Mouse (Mus musculus) megakaryocyte progenitor cell, adult 5-6 weeks (primary cell): ENCODE measurements around the gene Mta2. TPM values are rescaled to one million over a fixed set of nuclear protein-coding genes. Genes with fewer than 3 reads are reported as not detected.
"Not testable (repeated sequence)": the region's sequence is repeated elsewhere in the genome, so short reads cannot be mapped to it uniquely, and the experiment has no call there.

ENCODE experiments used
- ATAC-seq: replicated peaks from 2 replicates; pipeline ENCODE4 v1.8.0; 2016; ENCODE audit warnings: mild to moderate bottlenecking, moderate TSS enrichment, inconsistent platforms; ENCODE audit not compliant: poor library complexity
- total RNA-seq, 2 experiments: library from RNA; stranded (forward) in 1 of 2; stranded (reverse) in 1 of 2; fragments of 157-497, 149-512 nt in 1 of 2; fragments of 200-1000 nt in 1 of 2; gene quantifications; 2 replicates each; pipeline versions ENCODE4 v1.2.3 to v1.2.4; 2015 to 2017

Mta2 gene
- total RNA-seq (2015) (57.9 and 63.7 TPM in 2 replicates), total RNA-seq (2017) (124 and 138 TPM in 2 replicates)

DNA sequence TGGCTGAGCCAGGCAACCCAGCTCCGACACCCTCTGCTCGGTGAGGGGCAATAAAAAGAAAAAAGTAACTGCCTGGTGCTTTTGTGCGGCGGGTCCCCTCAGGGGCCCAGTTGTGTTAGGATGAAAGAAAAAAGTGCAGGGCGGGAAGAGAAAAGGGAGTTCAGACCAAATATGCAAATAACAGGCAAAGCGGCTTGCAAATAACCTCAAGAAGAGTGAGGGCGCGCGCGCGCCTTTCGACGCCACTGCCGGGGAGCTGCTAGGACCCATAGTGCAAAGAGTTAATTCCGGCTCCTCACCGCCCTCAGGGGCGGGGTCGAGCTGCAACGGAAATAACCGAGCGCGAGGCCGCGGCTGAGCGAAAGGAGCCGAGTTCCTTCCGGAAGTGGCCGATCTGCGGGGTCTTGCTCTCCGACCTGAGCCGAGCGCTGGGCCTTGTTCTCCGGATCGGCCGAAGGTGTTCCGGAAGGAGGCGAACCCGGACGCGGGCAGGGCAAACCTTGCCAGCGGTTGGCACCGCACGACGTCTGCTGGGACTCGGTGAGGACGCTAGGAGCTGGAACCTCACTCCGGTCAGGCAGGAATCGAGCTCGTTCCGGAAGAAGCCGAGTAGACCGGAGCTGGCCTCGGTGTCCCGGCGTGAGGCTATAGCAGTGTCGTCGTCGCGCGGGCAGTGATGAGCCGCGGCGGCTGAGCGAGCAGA is at the start of gene Mta2:
Mta2 (plus strand) TSS at position 361 of the 703 bp plus-strand sequence.
- peak; percentile 79 for ATAC-seq

DNA sequence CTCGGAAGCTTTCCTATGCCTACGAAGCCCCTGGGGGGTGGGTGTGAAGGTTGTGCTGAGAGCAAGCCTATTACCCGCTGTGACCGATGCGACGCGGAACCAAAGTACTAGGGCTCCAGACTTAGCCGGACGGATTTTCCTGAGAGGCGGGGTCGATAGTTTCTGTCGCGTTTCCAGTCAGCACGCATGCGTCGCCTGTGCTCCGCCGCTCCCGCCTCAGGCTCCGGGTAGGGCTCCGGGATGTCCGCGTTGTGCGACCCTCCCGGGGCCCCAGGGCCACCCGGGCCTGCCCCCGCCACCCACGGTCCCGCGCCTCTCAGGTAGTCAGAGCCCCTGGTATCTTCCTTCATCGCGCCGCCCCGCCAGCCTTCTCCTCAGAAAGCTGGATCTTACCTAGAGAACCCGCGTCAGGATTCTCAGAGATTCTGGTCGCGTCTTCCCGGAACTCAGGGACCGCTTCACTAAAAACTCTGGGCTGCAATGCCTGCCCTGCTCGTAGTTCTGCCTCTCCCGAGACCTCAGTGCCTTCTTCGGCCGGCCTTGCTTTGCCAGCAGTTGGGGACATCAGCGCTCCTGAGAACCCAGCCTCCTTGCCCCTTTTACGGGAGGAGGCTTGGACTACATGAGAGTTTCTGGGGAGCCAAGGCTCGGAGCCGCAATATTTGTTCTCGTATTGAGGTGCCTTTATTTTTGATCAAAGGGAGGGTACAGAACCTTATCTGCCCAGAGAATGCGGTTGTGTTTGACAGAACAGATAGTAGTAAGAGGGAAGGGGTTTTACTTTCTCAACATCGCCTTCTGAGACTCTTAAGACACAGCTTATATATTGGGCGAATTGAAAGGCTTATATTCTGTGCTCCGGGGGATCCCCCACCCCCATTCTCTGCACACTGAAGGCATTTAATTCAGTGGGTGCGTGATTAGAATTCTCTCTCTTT is 48.6 kb upstream of the Mta2 start, which contains the start of gene Ints5:
Ints5 (plus strand) TSS at position 177 of the 938 bp plus-strand sequence.
- peak; percentile 66 for ATAC-seq

DNA sequence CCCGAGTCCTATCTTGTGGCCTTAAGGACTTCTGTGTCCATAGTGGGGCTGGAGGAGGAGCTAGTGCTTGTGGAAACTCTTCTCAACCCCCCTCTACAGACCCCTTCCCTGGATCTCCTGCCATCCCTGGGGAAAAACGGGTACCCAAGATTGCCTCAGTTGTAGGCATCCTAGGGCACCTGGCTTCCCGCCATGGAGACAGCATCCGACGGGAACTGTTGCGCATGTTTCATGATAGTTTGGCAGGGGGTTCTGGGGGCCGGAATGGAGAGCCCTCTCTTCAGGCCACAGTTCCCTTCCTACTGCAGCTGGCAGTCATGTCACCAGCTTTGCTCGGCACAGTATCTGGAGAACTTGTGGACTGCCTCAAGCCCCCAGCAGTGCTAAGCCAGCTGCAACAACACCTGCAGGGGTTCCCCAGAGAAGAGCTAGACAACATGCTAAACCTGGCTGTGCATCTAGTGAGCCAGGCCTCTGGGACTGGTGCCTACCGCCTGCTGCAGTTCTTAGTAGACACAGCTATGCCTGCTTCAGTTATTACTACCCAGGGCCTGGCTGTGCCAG is 46.2 kb upstream of the Mta2 start:
- ATAC-seq: no peak

DNA sequence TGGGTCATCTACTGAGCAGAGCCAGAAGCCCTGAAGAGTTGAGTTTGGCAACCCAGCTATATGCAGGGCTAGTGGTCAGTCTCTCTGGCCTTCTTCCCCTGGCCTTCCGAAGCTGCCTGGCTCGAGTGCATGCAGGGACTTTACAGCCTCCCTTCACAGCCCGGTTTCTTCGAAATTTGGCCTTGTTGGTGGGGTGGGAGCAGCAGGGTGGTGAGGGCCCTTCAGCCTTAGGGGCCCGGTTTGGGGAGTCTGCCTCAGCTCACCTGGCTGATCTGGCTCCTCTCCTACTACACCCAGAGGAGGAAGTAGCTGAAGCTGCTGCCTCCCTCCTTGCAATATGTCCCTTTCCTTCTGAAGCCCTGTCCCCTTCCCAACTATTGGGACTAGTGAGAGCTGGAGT is 45.4 kb upstream of the Mta2 start:
- ATAC-seq: not testable (repeated sequence)

DNA sequence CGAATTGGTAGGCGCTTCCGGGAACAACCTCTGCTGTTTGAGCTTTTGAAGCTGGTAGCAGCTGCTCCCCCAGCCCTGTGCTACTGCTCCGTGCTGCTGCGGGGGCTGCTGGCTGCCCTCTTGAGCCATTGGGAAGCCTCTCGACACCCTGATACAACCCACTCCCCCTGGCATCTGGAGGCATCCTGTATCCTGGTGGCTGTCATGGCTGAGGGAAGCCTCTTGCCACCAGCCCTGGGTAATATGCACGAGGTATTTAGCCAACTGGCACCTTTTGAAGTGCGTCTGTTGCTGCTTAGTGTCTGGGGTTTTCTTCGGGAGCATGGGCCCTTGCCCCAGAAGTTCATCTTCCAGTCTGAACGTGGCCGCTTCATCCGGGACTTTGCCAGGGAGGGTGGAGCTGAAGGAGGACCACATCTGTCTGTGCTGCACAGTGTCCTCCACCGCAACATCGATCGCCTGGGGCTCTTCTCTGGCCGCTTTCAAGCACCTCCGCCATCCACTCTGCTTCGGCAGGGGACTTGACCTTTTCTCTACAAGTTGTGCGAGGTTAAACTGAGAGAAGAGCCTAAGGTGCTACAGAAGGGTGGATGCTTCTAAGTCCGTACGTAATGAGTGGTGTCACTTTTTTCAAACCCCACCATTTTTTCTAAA is 44.3 kb upstream of the Mta2 start:
- ATAC-seq: not testable (repeated sequence)

DNA sequence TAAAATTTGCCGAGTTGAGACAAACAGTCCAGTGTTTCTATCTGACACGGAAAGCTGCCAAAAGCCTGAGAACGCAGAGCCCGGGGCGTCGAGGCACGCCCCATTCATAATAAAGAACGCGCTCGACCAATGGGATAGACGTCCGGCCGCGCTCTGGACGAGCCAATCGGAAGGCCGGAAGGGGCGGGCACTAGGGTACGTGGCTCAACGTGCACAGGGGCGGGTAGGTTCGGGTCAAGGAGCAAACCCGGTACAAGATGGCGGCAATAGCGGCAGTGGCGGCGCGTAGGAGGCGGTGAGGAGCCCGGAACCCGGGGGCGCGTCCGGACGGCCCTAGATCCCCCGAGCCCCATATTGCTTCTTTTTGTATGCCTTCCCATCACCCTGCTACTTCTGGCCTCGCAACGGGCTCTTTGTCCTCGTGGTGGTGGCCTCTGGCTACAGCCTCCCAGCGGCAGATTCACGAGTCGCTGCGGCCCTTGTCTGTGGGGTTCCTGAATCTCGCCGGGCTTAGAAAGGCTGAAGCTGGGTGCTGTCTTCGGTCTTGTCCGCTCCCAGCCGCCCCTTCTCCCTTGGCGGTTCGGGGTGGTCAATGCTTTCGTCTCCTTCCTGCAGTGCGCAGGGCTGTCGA is 43.7 kb upstream of the Mta2 start, which contains the start of gene Ganab:
Ganab (plus strand) TSS at position 207 of the 631 bp plus-strand sequence.
- ATAC-seq: peak; percentile 96

DNA sequence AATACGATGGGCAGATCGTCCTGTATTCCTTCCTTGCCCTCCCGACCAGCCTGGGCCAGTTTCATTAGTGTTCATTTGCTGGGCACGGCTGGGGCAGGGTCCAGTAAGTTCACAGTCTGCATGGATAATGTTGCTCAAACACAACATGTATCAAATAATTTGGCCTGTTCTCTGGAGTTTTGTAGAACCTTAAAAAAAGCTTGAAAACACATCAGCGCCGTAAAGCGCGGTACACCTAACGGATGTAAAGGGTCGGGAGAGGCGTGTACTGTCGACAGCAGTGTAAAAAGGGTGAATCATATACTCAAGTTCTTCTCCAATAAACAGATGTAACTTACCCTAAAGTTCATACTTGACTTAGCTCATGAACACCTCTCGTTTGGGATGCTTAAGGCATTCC is 43.1 kb upstream of the Mta2 start:
- peak; percentile 22; the same call in 1 of the 2 replicates for ATAC-seq

DNA sequence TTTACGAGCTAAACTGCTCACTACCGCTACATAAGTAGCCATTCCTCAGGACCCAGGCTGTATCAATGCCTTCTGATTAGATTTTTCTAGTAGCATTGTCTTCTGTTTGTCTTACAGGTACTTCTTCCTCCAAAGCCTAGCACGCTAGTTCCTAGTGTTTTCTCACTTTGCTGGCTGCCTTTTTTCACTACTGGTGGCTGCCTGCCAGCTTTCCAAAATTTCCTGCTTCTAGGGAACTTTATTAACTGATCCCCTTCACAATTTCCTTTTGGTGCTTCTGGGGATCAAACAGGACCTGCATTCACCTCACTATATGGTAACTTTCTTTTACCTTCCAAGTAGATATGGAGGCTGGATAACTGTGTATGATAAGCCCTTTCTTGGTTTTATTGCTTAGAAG is 42.6 kb upstream of the Mta2 start:
- no peak for ATAC-seq

DNA sequence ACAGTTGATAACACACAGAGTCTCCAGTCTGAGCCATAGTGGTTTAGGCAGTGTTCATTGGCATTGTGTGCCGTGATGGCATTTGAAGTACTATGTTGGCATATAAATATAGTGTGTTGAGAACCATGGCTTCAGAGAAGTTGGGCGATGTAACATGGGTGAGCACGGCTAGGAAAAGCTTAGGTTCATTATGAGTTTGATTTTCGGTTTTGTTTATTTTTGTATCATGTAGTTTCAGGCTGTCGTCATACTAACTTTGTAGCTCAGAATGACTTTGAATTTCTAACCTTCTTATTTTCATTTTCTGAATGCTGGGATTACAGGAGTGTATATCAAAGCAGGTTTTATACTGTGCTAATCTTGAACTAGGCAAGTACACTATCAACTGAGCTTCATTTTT is 38.3 kb upstream of the Mta2 start:
- no peak for ATAC-seq

DNA sequence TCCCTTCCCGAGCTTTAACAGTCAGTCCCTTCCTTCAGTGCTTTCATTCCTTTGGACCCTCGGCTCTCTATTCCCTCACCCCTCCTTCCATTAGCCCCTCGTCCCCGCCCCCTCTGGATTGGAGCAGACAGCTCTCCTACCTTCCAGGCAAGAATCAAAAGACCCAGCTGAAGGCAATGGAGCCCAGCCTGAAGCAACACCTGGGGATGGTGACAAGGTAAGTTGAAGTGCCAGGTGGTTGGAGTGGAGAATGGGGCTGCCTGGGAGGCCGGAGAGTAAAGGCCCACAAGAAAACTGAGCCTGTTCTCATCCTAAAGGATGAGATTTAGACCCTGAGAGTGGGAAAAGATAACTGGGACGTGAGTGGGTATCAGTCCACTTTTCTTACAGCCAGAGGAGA is 33.1 kb upstream of the Mta2 start:
- no peak for ATAC-seq

DNA sequence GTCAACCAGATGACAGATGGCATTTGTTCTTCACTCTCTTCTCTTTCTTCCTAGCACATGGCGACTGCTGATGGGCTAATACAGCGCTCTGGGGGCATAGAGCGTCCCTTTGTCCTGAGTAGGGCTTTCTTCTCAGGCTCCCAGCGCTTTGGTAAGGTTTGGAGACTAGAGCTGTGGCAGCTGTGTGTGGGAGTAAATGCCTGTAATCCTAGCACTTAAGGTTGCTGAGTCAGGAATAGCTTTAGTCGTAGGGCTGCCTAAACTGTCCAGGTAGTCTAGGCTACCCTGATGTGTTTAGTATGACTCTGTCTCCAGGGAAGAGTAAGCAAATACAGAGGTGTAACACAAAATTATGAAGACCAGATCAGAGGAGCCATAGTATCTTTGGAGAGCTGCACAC is 29.9 kb upstream of the Mta2 start:
- ATAC-seq: no peak

DNA sequence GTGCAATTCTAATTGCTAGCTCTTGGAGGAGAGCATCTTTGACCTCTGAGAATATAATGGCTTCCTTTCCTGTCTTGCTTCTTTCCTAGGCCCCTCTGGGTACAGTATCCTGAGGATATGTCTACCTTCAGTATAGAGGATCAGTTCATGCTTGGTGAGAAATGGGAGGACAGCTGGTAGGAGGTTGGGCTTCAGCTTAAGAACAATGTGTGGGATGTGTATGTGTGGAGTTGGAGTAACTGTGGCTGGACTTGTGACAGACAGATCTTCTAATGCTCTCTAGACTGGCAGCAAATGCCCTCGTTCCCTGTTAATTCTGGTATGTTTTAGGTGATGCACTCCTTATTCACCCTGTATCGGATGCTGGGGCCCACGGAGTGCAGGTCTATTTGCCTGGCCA is 27.5 kb upstream of the Mta2 start:
- no peak for ATAC-seq

DNA sequence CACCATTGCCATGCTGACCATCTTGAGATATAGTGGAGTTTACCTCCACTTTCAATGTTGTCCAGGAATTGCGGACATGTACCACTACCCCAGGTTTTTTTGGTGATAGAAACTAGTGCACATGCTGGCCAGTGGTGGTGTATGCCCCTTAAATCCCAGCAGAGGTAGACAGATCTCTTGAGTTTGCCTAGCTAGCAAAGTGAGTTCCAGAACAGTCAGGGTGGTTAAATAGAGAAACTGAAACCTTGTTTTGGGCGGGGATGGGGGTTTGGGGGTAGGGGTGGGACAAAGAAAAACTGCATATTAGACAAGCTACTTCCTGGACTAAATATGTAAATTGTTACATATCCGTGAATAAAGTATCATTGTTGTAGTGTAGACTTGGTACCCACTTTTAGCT is 22.7 kb upstream of the Mta2 start:
- ATAC-seq: no peak

DNA sequence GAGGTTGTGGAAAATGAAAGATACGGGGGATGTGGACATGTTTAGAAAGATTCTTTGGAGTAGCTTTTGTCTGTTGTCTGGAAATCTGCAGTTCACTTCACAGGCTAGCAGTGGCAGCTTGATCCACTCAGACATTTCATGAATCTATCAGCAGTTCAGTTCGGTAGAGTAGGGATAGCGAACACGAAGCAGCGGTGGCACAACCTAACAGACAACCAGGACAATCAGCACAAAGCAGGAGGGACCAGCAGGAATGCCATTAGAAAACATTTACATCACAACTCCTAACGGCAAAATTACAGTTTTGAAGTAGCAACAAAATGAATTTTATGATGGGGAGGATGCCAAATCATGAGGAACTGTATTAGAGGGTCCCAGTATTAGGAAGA is 22.0 kb upstream of the Mta2 start:
- ATAC-seq: no peak

DNA sequence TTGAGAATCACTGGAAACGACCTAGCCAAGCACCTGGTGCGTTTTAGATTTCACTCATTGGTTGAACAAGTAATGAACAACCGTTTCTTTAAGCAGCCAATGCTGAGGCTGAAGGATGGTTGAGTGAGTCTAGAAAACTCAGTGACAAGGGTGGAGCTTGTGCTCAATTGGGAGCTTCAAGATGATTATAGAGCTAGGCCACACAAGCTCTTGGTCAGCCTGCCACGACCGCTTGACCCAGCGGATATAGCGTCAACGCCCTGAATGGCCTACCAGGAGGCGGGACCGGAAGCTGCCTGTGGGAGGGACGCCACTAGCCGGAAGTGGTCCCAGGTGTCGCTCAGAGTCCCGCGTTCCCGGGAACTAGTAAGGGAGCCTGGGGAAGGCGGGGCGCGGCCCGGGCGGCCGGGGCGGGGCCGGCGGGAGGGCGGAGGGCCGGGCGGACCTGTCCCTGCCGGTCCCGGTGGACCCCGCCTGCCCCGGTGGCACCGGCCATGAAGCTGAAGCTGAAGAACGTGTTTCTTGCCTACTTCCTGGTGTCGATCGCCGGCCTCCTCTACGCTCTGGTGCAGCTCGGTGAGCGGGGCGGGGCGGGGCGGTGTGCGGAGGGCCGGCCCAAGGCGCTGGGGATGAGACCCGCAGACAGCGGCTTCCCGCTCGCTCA is 21.5 kb upstream of the Mta2 start, which contains the start of gene B3gat3:
B3gat3 (plus strand) TSS at position 302 of the 664 bp plus-strand sequence.
- ATAC-seq: peak; percentile 91

DNA sequence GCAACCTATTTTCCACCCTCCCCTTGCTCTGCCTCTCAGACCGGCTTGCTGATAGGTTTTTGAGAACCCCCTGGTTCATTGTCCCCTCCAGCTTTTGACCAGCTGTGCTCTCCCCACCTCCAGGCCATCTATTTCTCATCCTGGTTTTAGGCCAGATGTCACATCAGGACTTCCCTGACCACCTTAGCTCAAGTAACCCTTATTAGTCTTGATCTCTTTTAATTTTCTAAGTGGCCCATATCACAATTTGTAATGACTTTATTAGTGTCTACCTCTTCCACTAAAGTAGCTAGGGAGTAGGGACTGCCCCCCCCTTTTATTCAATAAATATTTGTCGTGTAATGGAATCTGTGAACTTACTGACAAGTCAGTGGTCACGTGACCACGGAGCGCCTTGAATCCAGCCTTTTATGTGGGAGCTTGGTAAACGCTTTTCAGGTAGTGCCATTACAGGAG is 20.8 kb upstream of the Mta2 start:
- ATAC-seq: peak; percentile 10; the same call in 1 of the 2 replicates

DNA sequence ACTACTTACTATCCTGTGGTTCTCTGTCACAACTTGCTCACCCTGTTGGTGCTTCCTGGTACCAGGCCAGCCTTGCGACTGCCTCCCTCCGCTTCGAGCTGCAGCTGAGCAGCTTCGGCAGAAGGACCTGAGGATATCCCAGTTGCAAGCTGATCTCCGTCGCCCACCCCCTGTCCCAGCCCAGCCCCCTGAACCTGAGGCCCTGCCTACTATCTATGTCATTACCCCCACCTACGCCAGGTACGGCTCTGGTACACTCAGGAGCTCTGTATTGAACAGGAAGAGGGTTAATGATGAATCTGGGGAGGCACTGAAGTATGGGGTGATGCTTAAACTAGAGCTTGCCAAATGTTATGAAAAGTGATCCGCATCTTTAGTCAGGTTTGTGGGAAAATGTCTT is 19.9 kb upstream of the Mta2 start:
- no peak for ATAC-seq

DNA sequence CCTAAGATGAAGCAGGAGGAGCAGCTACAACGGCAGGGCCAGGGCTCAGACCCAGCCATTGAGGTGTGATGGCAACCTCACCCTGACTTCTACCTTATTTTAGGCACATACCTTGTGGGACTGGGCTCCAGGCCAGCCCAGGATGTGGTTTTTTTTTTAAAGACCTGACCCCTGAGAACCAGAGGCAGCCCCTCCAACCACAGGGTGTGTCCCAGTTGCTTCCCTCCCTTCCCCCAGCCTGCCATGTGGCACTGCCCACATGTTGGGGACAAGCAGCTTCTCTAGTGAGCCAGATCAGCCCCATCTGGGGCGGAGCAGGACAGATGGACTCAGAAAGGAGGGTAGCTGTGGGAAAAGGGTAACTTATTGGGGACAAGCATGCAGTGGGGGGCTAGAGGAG is 14.9 kb upstream of the Mta2 start:
- no peak for ATAC-seq

DNA sequence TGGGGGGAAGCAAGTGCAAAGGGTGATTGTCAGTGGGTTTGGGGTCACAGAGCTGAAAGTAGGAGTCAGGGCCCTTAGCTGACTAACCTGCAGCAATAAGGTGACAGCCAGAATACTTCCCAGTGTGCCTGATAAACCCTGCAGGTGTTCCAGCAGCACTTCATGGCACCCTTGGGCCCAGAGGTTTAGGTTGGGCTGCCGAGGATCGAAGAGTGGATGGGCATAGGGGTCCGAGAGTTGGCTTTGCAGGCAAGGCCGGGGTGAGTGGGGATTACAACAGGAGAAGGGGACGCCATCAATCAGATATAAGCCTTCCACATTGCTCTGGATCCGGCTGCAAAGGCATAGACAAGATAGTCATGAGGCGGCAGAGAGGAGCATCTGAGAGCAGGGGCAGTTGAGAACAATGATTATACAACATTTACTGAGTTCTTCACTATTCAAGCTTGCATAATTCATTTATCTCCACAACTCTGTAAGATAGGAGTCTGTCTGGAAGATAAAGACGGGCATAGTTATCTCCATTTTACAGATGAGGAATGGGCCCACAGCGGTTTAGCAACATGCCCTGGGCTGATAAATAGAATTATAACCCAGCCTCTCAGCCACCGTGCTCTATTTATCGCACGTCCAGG is 13.7 kb upstream of the Mta2 start:
- ATAC-seq: peak; percentile 47
